Mouse (Mus musculus) ES-E14 (cell line): Measurements from ENCODE around the gene Cryba1. TPM values are rescaled to one million over a fixed set of nuclear protein-coding genes. Genes with fewer than 3 reads are reported as not detected.
A peak's percentile ranks its signal among the peaks of the same experiment; 100 is the strongest.
"Not testable (repeated sequence)": the region's sequence is repeated elsewhere in the genome, so short reads cannot be mapped to it uniquely, and the experiment has no call there.

ENCODE experiments used
- DNase-seq: peaks from one replicate; pipeline ENCODE4 v3.0.0-alpha.2; 2013; ENCODE audit warnings: low read depth, low spot score
- H3K27ac ChIP-seq: 2 replicates; pipeline ENCODE4 v1.5.1; 2012; ENCODE audit warnings: low read depth, mild to moderate bottlenecking, low read length, moderate library complexity, mixed read lengths; ENCODE audit not compliant: poor library complexity, insufficient read depth, severe bottlenecking
- H3K36me3 ChIP-seq: 2 replicates; pipeline ENCODE4 v1.6.1; 2012; ENCODE audit warnings: mild to moderate bottlenecking, low read length, moderate library complexity, mixed read lengths; ENCODE audit not compliant: control insufficient read depth, poor library complexity, insufficient read depth, severe bottlenecking
- H3K4me1 ChIP-seq, 2 experiments: fragments of 150-350 bp in 1 of 2; sonication (generic) in 1 of 2; 2 replicates each; pipeline ENCODE4 v1.6.1; 2012; ENCODE audit warnings: low read length in 2 of 2, mild to moderate bottlenecking in 1 of 2, mixed read lengths in 1 of 2; ENCODE audit not compliant: control insufficient read depth in 2 of 2, insufficient read depth in 2 of 2, poor library complexity in 1 of 2
- H3K4me3 ChIP-seq, 2 experiments: fragments of 150-350 bp in 1 of 2; sonication (generic) in 1 of 2; 2 replicates each; pipeline ENCODE4 v1.5.1; 2012; ENCODE audit warnings: low read length in 2 of 2, low read depth in 1 of 2, mild to moderate bottlenecking in 1 of 2, mixed read lengths in 1 of 2; ENCODE audit not compliant: insufficient read depth in 1 of 2, poor library complexity in 1 of 2, severe bottlenecking in 1 of 2
- H3K9ac ChIP-seq: 2 replicates; pipeline ENCODE4 v1.6.1; 2012; ENCODE audit warnings: low read depth, mild to moderate bottlenecking, low read length, mixed read lengths; ENCODE audit not compliant: poor library complexity, insufficient read depth, severe bottlenecking
- H3K9me3 ChIP-seq: fragments of 150-350 bp; sonication (generic); 2 replicates; pipeline ENCODE4 v1.6.1; 2012; ENCODE audit warnings: low read depth, mild to moderate bottlenecking, low read length; ENCODE audit not compliant: control insufficient read depth, insufficient read depth
- CHD2 ChIP-seq: IDR thresholded peaks from 2 replicates; pipeline ENCODE4 v1.6.1; 2014; ENCODE audit warnings: mild to moderate bottlenecking, low read depth, low read length, inconsistent platforms
- HCFC1 ChIP-seq: IDR thresholded peaks from 2 replicates; pipeline ENCODE4 v1.6.1; 2012; ENCODE audit warnings: low read length, inconsistent platforms, borderline replicate concordance; ENCODE audit not compliant: insufficient read depth
- MAFK ChIP-seq: IDR thresholded peaks from 2 replicates; pipeline ENCODE4 v1.6.1; 2014; ENCODE audit warnings: mild to moderate bottlenecking, low read depth, low read length, inconsistent platforms; ENCODE audit not compliant: insufficient read depth
- ZC3H11A ChIP-seq: IDR thresholded peaks from 2 replicates; pipeline ENCODE4 v1.6.1; 2012; ENCODE audit warnings: low read depth, mild to moderate bottlenecking, inconsistent platforms, low read length, borderline replicate concordance
- ZNF384 ChIP-seq: IDR thresholded peaks from 2 replicates; pipeline ENCODE4 v1.6.1; 2012; ENCODE audit warnings: low read depth, low read length, inconsistent platforms
- in situ Hi-C, 2 experiments: fragments of 600-800 bp; cut with MboI; formaldehyde crosslinking; loops; one replicate each; pipeline ENCODE4 v1.15.1; 2025; ENCODE audit warnings: low sequenced_read_pairs in 2 of 2, inconsistent platforms in 1 of 2; ENCODE audit not compliant: unreplicated experiment in 2 of 2
- total RNA-seq: library from RNA; depleted of rRNA; stranded (reverse); fragments of 300-350 nt; gene quantifications from 2 replicates; pipeline ENCODE4 v1.2.3, GENCODE M21; 2012

The Cryba1 gene
- total RNA-seq, 1 experiment: not detected

GRCm38 (mm10) chr11:77747103-77747502 is 22.0 kb upstream of the Cryba1 start:
- TF ChIP-seq ZNF384: peak; percentile 78; the same call in 1 of the 2 replicates
- in situ Hi-C loops, H3K4me3 ChIP-seq: not testable (repeated sequence)

GRCm38 (mm10) chr11:77746652-77747051 is 21.6 kb upstream of the Cryba1 start:
- in situ Hi-C loops: no loop called here

More at GRCm38 (mm10) chr11:77747103-77747502, 22.0 kb upstream of the Cryba1 start:
- H3K36me3 ChIP-seq, H3K9ac ChIP-seq, DNase-seq, H3K9me3 ChIP-seq, H3K27ac ChIP-seq: not testable (repeated sequence)
- H3K4me1 ChIP-seq: peaks cover 0 to 11% of the 10 kb centered on the region in 2 experiments; a peak in 2 of 4 replicates

GRCm38 (mm10) chr11:77743966-77744365 is 18.9 kb upstream of the Cryba1 start:
- Histone ChIP-seq H3K9ac (no peak overlapping the region), H3K36me3 (no peaks in the 10 kb centered on the region), H3K4me1 (peaks cover 2 to 19% of the 10 kb centered on the region in 2 experiments; a peak in 3 of 4 replicates), H3K9me3 (no peaks in the 10 kb centered on the region), H3K27ac (no peak overlapping the region), H3K4me3 (no peak overlapping the region)
- in situ Hi-C loops: no loop called here
- no peak for TF ChIP-seq ZC3H11A
- no peak for DNase-seq

More at GRCm38 (mm10) chr11:77746652-77747051, 21.6 kb upstream of the Cryba1 start:
- H3K4me3 ChIP-seq: no peak overlapping the region
- H3K4me1 ChIP-seq: peaks cover 0 to 11% of the 10 kb centered on the region in 2 experiments; a peak in 2 of 4 replicates
- H3K9me3 ChIP-seq: no peaks in the 10 kb centered on the region
- DNase-seq: no peak
- TF ChIP-seq CHD2 (no peak), ZC3H11A (no peak), HCFC1 (no peak), MAFK (no peak), ZNF384 (no peak)
- H3K9ac ChIP-seq: no peak overlapping the region
- no peaks in the 10 kb centered on the region for H3K36me3 ChIP-seq
- H3K27ac ChIP-seq: no peak overlapping the region

GRCm38 (mm10) chr11:77738555-77738954 is 13.5 kb upstream of the Cryba1 start:
- DNase-seq: peak; percentile 65
- H3K9me3 ChIP-seq: no peaks in the 10 kb centered on the region
- in situ Hi-C loops: loop anchor here in 1 of 2 experiments (10.0 kb wide), 1 partner anchor 56 kb away; no protein-coding TSS in a partner anchor
- H3K9ac ChIP-seq: peak overlapping the region; percentile 14; the same call in 1 of the 2 replicates
- H3K4me1 ChIP-seq: peaks cover 7 to 9% of the 10 kb centered on the region in 2 experiments
- peak overlapping the region; percentile 57; the same call in 1 of the 2 replicates for H3K27ac ChIP-seq
- H3K36me3 ChIP-seq: no peaks in the 10 kb centered on the region
- TF ChIP-seq CHD2: no peak
- no peak for TF ChIP-seq ZC3H11A
- no peak for TF ChIP-seq ZNF384
- no peak for TF ChIP-seq MAFK
- no peak; the same call in 1 of the 2 replicates for TF ChIP-seq HCFC1
- H3K4me3 ChIP-seq: no peak overlapping the region

- Histone ChIP-seq H3K9ac (no peak overlapping the region), H3K9me3 (no peaks in the 10 kb centered on the region)
- in situ Hi-C loops: loop anchor here in 1 of 2 experiments (10.0 kb wide), 1 partner anchor 58 kb away; no protein-coding TSS in a partner anchor
These were observed 12.2 kb upstream of the Cryba1 start for GRCm38 (mm10) chr11:77737289-77737688.

More at GRCm38 (mm10) chr11:77737289-77737688, 12.2 kb upstream of the Cryba1 start:
- Histone ChIP-seq H3K36me3 (no peaks in the 10 kb centered on the region), H3K27ac (no peak overlapping the region; the same call in 1 of the 2 replicates), H3K4me3 (no peak overlapping the region), H3K4me1 (peaks cover 7 to 9% of the 10 kb centered on the region in 2 experiments)
- peak; percentile 80 for DNase-seq
- TF ChIP-seq MAFK (no peak), CHD2 (no peak), HCFC1 (no peak), ZC3H11A (no peak), ZNF384 (no peak)
